Mouse (Mus musculus) erythroid progenitor cell, adult 5-6 weeks (primary cell): ENCODE measurements at regions not wholly inside any gene's neighbourhood (a gene's known extent, or its start where the extent isn't known, plus 50 kb on each side); places are given as distances from the start of the nearest gene placed in this dataset.
"Not testable (repeated sequence)": the region's sequence is repeated elsewhere in the genome, so short reads cannot be mapped to it uniquely, and the experiment has no call there.

Experiments used
- ATAC-seq: replicated peaks from 2 replicates; pipeline ENCODE4 v1.8.0; 2016; ENCODE audit warnings: moderate number of reproducible peaks, mild to moderate bottlenecking, moderate TSS enrichment, inconsistent platforms; ENCODE audit not compliant: poor library complexity, low FRiP score, severe bottlenecking

- no peak for ATAC-seq
These were observed 83.8 kb downstream of the Fam174a start for GRCm38 (mm10) chr1:95397188-95397587.

GRCm38 (mm10) chr1:95399764-95400163, 86.3 kb downstream of the Fam174a start:
- ATAC-seq = no peak

- ATAC-seq = no peak
These were observed 108.8 kb downstream of the Fam174a start for GRCm38 (mm10) chr1:95422253-95422652.

GRCm38 (mm10) chr1:95425420-95425819, 112.0 kb downstream of the Fam174a start:
- no peak for ATAC-seq

- ATAC-seq = no peak
These were observed 123.7 kb downstream of the Fam174a start for GRCm38 (mm10) chr1:95437155-95437554.

- ATAC-seq = no peak
These were observed 132.1 kb downstream of the Fam174a start for GRCm38 (mm10) chr1:95445541-95445940.

GRCm38 (mm10) chr1:95448962-95449558, 135.6 kb downstream of the Fam174a start:
- ATAC-seq = no peak

GRCm38 (mm10) chr1:95450920-95451332, 137.5 kb downstream of the Fam174a start:
- ATAC-seq = no peak

- ATAC-seq = peak; percentile 82
These were observed 138.3 kb downstream of the Fam174a start for GRCm38 (mm10) chr1:95451755-95452154.

GRCm38 (mm10) chr1:95454246-95454645, 140.8 kb downstream of the Fam174a start:
- no peak for ATAC-seq

GRCm38 (mm10) chr1:95459355-95459754, 145.9 kb downstream of the Fam174a start:
- ATAC-seq = no peak

- ATAC-seq = no peak
These were observed 154.7 kb downstream of the Fam174a start for GRCm38 (mm10) chr1:95468095-95468494.

- ATAC-seq = no peak
These were observed 155.3 kb downstream of the Fam174a start for GRCm38 (mm10) chr1:95468772-95469171.

- no peak for ATAC-seq
These were observed 157.1 kb downstream of the Fam174a start for GRCm38 (mm10) chr1:95470491-95470890.

- no peak for ATAC-seq
These were observed 174.4 kb downstream of the St8sia4 start for GRCm38 (mm10) chr1:95493004-95493403.

GRCm38 (mm10) chr1:95500671-95501070, 166.7 kb downstream of the St8sia4 start:
- not testable (repeated sequence) for ATAC-seq

- no peak for ATAC-seq
These were observed 158.7 kb downstream of the St8sia4 start for GRCm38 (mm10) chr1:95508718-95509117.

GRCm38 (mm10) chr1:95528726-95529125, 138.6 kb downstream of the St8sia4 start:
- no peak for ATAC-seq

- ATAC-seq = no peak
These were observed 136.4 kb downstream of the St8sia4 start for GRCm38 (mm10) chr1:95531017-95531416.
